Mouse (Mus musculus) neural tube, embryonic 13.5 days (tissue): ENCODE measurements around the gene Triobp. TPM values are rescaled to one million over a fixed set of nuclear protein-coding genes. Genes with fewer than 3 reads are reported as not detected.
A peak's percentile ranks its signal among the peaks of the same experiment; 100 is the strongest.

ENCODE experiments used
- ATAC-seq: fragments of 200-750 bp; cut with Nextera tagmentation; 2 replicates; pipeline ENCODE4 v1.8.0; 2017; ENCODE audit warnings: low read depth, mild to moderate bottlenecking, moderate TSS enrichment, moderate library complexity
- H3K27ac ChIP-seq: fragments of 300-500 bp; sonication (generic); replicated peaks from 2 replicates; pipeline ENCODE4 v1.5.1; 2015; ENCODE audit warnings: moderate library complexity, mild to moderate bottlenecking, inconsistent platforms
- H3K27me3 ChIP-seq: fragments of 300-500 bp; sonication (generic); 2 replicates; pipeline ENCODE4 v1.6.1; 2015; ENCODE audit warnings: mild to moderate bottlenecking, inconsistent platforms
- H3K36me3 ChIP-seq: fragments of 300-500 bp; sonication (generic); 2 replicates; pipeline ENCODE4 v1.6.1; 2015; ENCODE audit warnings: mild to moderate bottlenecking, inconsistent platforms
- H3K4me1 ChIP-seq: fragments of 300-500 bp; sonication (generic); replicated peaks from 2 replicates; pipeline ENCODE4 v1.6.1; 2015; ENCODE audit warnings: inconsistent platforms
- H3K4me2 ChIP-seq: fragments of 300-500 bp; sonication (generic); 2 replicates; pipeline ENCODE4 v1.6.1; 2015; ENCODE audit warnings: inconsistent platforms, mild to moderate bottlenecking, moderate library complexity
- H3K4me3 ChIP-seq: fragments of 300-500 bp; sonication (generic); 2 replicates; pipeline ENCODE4 v1.5.1; 2015; ENCODE audit warnings: mild to moderate bottlenecking, inconsistent platforms
- H3K9ac ChIP-seq: fragments of 300-500 bp; sonication (generic); 2 replicates; pipeline ENCODE4 v1.6.1; 2015; ENCODE audit warnings: moderate library complexity, mild to moderate bottlenecking, inconsistent platforms
- H3K9me3 ChIP-seq: fragments of 300-500 bp; sonication (generic); 2 replicates; pipeline ENCODE4 v1.6.1; 2016; ENCODE audit warnings: inconsistent platforms
- WGBS: fragments of 180-500 bp; shearing (Covaris S2); methylation state at CpG from one replicate; pipeline ENCODE4 v1.1.7; 2015; 5-methylcytosine and 5-hydroxymethylcytosine counted together
- polyA plus RNA-seq: library from polyadenylated mRNA; unstranded; fragments of >200 nt; fragmentation: Nextera tagmentation; extraction: Ambion mirVana; gene quantifications from 2 replicates; pipeline ENCODE4 v1.2.1, GENCODE M21; 2015

Gene Triobp
- polyA plus RNA-seq, 1 experiment from 2014 or later = 33.4 TPM

DNA sequence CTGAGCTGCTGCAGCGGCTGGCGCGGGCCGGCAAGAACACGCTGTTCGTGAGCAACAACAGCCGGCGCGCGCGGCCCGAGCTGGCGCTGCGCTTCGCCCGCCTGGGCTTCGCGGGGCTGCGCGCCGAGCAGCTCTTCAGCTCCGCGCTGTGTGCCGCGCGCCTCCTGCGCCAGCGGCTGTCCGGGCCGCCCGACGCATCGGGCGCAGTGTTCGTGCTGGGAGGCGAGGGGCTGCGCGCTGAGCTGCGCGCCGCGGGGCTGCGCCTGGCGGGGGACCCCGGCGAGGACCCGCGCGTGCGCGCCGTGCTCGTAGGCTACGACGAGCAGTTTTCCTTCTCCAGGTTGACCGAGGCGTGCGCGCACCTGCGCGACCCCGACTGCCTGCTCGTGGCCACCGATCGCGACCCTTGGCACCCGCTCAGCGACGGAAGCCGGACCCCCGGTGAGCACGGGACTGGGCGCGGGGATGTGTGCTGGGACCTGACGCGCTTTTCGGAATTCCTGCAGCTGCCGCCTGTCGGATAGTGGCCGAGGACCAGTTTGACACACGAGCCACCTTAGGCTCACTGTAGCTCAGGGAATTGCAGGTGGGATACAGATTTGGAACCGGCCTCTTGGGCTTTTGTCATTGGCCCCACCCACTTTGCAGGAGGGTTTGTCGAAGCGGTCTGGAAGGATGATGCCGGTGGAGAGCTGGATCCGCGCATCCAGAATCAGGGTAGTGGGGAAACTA, 33.3 kb upstream of the Triobp start:
- peak overlapping the region; percentile 96 for H3K27ac ChIP-seq

DNA sequence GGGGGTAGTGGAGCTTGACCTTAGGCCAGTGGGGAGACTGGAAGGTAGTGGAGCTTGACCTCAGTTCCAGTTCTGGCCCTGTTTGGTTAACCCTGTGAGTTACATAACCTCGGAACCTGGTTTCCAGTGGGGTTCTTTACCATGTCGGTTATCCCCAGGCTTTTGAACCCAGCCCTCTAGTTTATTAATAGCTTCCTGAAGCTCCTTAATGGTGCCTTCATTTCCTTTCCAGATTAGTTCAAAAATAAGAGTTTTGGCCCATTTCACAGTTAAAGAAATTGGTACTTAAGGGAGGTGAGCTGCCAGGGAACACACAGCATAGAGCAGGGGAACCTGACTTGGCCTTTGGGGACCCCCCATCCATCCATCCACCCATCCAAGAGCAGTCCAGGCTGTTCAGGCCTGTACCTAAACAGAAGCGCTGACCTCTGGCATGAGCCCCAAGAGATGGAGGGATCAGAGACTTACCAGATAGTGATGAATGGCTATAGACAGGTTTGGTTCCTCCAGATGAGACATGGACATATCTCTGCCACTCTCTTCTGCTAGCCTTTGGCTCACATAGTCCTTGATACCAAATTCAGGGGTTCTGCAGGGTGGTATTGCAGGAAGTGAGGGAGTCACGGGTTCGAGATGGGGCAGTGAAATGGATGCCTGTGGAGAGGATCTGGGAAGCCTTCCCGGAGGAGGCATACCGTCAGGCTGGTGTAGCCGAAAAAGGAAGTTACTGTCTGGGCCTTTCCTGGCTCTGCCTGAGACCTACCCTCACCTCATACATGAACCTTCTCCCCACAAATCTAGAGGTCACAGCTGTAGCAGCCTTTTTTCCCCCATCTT, 32.5 kb upstream of the Triobp start:
- ATAC-seq = no peak
- 43% methylated on average over 8 of the region's 8 CpGs for WGBS

More for the DNA sequence above, 33.3 kb upstream of the Triobp start:
- ATAC-seq = peak; percentile 76
- Histone ChIP-seq H3K4me2 (peak overlapping the region; percentile 77), H3K9me3 (no peaks in the 10 kb centered on the region), H3K9ac (peak overlapping the region; percentile 89), H3K36me3 (peaks cover 10% of the 10 kb centered on the region), H3K4me1 (peaks cover 41% of the 10 kb centered on the region), H3K27me3 (no peaks in the 10 kb centered on the region), H3K4me3 (peak overlapping the region; percentile 72)
- WGBS = under 1% methylated on average over 87 of the region's 87 CpGs

DNA sequence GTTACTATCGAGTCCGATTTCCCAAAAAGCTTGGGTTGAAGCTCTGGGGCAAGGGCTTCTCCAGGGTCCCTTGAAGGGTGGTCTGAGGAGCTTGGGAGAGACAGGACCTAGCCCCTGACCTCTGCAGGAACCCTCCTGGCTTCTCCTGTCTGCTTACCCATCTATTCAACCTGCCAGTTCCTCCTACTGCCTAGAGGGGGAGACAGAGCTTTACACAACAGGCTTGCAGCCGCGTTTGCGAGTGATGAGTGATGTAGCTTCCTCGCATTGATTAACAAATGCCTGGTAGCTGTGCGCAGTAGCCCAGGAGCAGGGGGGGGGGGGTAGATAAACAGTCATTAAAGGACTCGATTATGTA, 31.9 kb upstream of the Triobp start:
- WGBS = 5% methylated on average over 8 of the region's 8 CpGs
- ATAC-seq = peak; percentile 10; the same call in 1 of the 2 replicates

More for the DNA sequence above, 32.5 kb upstream of the Triobp start:
- Histone ChIP-seq H3K36me3 (peaks cover 17% of the 10 kb centered on the region), H3K27ac (peak overlapping the region; percentile 96), H3K9me3 (no peaks in the 10 kb centered on the region), H3K4me1 (peaks cover 41% of the 10 kb centered on the region), H3K27me3 (no peaks in the 10 kb centered on the region), H3K4me2 (peak overlapping the region; percentile 77), H3K4me3 (peak overlapping the region; percentile 72), H3K9ac (peak overlapping the region; percentile 89)

DNA sequence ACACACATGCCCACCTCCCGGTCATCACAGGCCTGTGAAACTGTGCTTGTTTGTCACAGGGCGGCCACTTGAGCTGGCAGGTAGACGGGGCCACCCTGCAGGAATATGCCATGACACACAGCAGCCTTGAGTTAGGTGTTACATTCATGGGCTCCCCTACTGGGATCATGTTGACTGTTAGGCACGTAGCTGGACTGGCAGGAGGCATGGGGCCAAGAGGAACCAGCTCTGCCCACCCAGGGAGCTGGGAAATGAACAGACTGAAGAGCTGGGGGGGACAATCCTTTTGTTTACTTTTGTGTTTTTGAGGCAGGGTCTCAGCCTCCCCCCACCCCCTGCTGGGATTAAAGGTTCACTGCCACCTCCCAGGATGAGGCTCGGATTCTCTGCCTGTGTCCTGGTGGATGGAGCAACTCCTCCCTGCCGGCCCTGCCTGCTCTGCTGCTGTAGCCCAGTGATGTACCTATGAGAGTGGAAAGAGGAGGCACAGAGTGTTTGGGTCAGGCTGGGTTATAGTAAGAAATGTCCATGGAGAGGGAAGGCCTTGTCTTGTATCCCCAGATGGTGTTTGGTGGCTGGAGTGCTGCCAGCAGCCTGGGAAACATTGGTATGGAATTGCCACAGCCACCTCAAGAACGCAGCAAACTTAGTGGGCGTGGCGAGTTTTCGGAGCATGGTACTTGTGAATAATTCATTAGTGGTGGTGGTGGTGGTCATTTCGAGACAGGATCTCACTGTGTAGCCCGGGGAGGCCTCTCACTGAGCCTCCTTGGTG, 31.3 kb upstream of the Triobp start:
- peak; percentile 1; the same call in 1 of the 2 replicates for ATAC-seq

More for the DNA sequence above, 31.9 kb upstream of the Triobp start:
- Histone ChIP-seq H3K27ac (peak overlapping the region; percentile 81), H3K36me3 (peaks cover 17% of the 10 kb centered on the region), H3K4me2 (peak overlapping the region; percentile 77), H3K9ac (peak overlapping the region; percentile 89), H3K27me3 (no peaks in the 10 kb centered on the region), H3K4me1 (peaks cover 41% of the 10 kb centered on the region), H3K9me3 (no peaks in the 10 kb centered on the region), H3K4me3 (peak overlapping the region; percentile 72)

DNA sequence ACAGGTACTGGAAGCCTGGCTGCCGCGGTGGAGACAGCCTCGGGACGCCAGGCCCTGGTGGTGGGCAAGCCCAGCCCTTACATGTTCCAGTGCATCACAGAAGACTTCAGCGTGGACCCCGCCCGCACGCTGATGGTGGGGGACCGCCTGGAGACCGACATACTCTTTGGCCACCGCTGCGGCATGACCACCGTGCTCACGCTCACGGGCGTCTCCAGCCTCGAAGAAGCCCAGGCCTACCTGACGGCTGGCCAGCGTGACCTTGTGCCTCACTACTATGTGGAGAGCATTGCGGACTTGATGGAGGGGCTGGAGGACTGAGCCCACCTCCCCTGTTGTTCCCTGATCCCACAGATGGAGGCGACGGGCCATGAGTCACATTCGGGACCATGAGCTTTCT, 29.4 kb upstream of the Triobp start:
- 92% methylated on average over 23 of the region's 23 CpGs for WGBS
- H3K4me2 ChIP-seq = no peak overlapping the region
- H3K27ac ChIP-seq = no peak overlapping the region
- no peaks in the 10 kb centered on the region for H3K9me3 ChIP-seq
- peaks cover 17% of the 10 kb centered on the region for H3K36me3 ChIP-seq
- no peak overlapping the region for H3K9ac ChIP-seq
- no peak for ATAC-seq
- no peaks in the 10 kb centered on the region for H3K27me3 ChIP-seq
- H3K4me3 ChIP-seq = no peak overlapping the region
- H3K4me1 ChIP-seq = peaks cover 39% of the 10 kb centered on the region

More for the DNA sequence above, 31.3 kb upstream of the Triobp start:
- H3K9ac ChIP-seq = peak overlapping the region; percentile 89
- H3K27me3 ChIP-seq = no peaks in the 10 kb centered on the region
- peaks cover 41% of the 10 kb centered on the region for H3K4me1 ChIP-seq
- WGBS = 34% methylated on average over 12 of the region's 12 CpGs
- no peaks in the 10 kb centered on the region for H3K9me3 ChIP-seq
- H3K4me2 ChIP-seq = peak overlapping the region; percentile 77
- peaks cover 17% of the 10 kb centered on the region for H3K36me3 ChIP-seq
- peak overlapping the region; percentile 81 for H3K27ac ChIP-seq
- H3K4me3 ChIP-seq = peak overlapping the region; percentile 72

DNA sequence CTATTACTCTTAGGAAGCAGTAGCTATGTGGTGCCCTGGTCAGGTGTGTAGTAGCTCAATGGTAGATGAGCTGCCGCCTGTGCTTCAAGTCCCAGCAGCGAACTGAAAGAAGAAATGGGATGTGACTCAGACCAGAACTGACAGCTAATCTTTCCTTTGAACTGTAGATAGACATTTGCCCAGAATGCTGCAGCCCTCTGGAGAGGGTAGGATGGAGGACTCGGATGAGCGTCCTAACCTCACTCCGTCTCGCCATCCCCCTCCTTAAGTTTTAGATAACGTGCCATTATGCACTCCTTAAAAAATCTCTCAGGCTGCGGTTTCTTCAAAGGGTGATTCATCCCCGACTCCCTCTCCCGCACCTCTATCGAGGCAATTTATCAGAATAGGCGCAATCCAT, 27.6 kb upstream of the Triobp start:
- H3K36me3 ChIP-seq = peaks cover 17% of the 10 kb centered on the region
- H3K9ac ChIP-seq = no peak overlapping the region
- ATAC-seq = no peak
- H3K27ac ChIP-seq = no peak overlapping the region
- H3K4me1 ChIP-seq = peaks cover 32% of the 10 kb centered on the region
- WGBS = 83% methylated on average over 12 of the region's 12 CpGs
- no peaks in the 10 kb centered on the region for H3K9me3 ChIP-seq
- H3K4me3 ChIP-seq = no peak overlapping the region
- H3K4me2 ChIP-seq = no peak overlapping the region
- no peaks in the 10 kb centered on the region for H3K27me3 ChIP-seq

DNA sequence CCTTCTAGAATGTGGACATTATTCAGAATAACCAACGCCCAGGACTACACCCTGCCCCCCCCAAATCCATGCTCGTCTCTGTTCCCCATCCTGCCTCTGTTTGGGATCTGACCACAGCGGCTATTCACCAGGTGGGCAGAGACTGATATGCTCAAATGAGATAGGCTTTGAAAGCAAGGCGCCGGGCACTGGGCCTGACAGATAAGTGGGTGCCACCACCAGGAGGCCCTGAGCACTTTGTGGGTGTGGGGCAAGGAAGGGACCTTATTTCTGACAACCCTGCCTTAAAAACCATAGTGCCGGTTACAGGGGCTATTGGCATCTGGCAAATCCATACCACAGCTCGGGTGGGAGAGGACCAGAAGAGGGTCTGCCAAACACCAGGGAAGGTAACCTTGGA, 24.8 kb upstream of the Triobp start:
- H3K9me3 ChIP-seq = no peaks in the 10 kb centered on the region
- H3K4me3 ChIP-seq = no peak overlapping the region
- no peak overlapping the region for H3K27ac ChIP-seq
- peaks cover 33% of the 10 kb centered on the region for H3K4me1 ChIP-seq
- H3K27me3 ChIP-seq = peaks cover 10% of the 10 kb centered on the region
- no peak for ATAC-seq
- H3K4me2 ChIP-seq = no peak overlapping the region
- H3K9ac ChIP-seq = no peak overlapping the region
- H3K36me3 ChIP-seq = peaks cover 17% of the 10 kb centered on the region
- 88% methylated on average over 7 of the region's 7 CpGs for WGBS

DNA sequence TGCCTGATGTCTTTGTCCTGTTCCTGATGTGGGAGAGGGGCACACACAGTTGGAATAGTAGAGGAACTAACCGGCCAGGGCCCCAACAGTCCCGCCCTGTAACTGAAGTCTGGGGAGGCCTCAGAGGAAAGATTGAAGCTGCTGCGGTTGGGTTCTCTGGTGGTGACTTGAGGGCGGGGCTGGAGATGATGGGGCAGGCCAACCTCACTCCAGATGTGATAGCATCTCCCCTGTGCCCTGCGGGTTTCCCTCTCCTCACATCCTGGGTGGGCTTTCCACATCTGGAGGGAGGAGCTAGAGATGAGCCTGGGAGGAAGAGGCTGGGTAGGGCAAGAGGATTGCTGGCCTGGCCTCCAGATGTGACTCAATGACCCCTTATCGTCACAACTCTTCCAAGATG, 23.9 kb upstream of the Triobp start:
- no peak overlapping the region for H3K27ac ChIP-seq
- H3K4me2 ChIP-seq = no peak overlapping the region
- peaks cover 11% of the 10 kb centered on the region for H3K27me3 ChIP-seq
- WGBS = 76% methylated on average over 6 of the region's 6 CpGs
- H3K9me3 ChIP-seq = no peaks in the 10 kb centered on the region
- no peak overlapping the region for H3K4me3 ChIP-seq
- H3K9ac ChIP-seq = no peak overlapping the region
- peaks cover 12% of the 10 kb centered on the region for H3K36me3 ChIP-seq
- peaks cover 37% of the 10 kb centered on the region for H3K4me1 ChIP-seq
- ATAC-seq = no peak

DNA sequence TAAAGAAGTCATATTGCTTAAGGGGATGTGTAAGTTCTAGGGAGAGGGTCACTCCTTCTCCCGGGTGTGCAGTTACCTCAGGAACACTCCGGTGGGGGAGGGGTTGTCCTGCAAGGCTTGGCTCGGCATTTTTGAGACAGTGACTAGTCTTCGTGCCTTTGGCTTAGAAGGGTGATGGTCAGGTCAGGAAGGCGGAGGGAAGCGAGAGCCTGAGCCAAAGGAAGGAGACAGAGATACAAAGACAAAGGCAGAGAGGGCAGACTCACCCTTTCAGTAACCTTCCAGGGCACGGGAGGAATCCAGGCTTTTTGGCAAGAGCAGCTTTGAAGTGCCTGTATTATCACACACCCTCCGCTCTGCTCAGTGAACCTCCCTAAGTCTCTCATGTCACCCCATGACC, 22.4 kb upstream of the Triobp start:
- H3K9me3 ChIP-seq = no peaks in the 10 kb centered on the region
- ATAC-seq = no peak
- H3K4me2 ChIP-seq = no peak overlapping the region
- WGBS = 38% methylated on average over 8 of the region's 8 CpGs
- no peak overlapping the region for H3K4me3 ChIP-seq
- H3K4me1 ChIP-seq = peaks cover 38% of the 10 kb centered on the region
- H3K36me3 ChIP-seq = no peaks in the 10 kb centered on the region
- H3K27ac ChIP-seq = 0 out of 2 replicates have a peak overlapping the region, but pooled peaks have one; percentile 74
- no peak overlapping the region for H3K9ac ChIP-seq
- H3K27me3 ChIP-seq = peaks cover 11% of the 10 kb centered on the region

DNA sequence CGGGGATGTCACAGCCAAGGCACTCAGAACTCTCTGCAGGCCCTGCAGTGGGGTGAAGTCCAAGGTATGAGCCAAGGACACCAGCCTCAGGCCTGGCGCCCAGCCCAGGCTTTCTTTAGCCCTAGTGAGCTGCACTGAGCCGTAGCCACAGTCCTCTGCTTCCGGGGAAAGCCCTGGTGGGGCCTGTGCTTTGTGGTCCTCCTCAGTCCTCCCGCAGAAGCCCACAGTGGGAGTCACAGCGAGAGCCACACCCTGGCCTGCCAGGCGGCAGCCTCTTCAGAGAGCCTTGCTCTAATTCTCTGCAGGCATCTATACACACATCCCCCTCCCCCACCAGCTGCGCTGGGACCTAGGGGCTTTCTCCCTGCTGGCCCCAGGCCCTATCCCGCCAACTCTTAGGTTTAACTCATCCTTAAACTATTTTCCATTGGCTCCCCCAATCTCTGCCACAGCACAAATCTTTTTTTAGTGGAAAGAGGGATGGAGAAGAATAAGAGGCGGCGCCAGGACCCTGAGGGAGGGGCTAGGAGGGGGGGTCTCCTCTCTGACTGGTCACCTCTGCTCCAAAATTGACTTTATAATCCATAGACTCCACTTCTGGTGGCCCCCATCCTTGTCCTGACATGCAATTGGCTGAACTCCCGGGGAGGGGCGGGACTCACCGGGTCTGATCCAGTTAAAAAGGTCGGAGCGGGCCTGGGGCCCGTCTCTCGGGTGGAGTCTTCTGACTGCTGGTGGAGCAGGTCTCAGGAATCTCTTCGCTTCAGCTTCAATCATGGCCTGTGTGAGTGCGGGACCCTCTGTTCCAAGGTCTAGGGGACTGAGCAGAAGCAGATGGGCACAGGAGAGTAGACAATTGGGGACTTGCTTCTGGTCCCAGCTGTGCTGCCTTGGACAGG, 21.3 kb upstream of the Triobp start, which contains the start of gene Lgals1:
TSS of gene Lgals1 (plus strand) at position 705 of the 899 bp plus-strand sequence.
- Histone ChIP-seq H3K4me3 (peak within 1 kb of the TSS; percentile 33), H3K9ac (peak within 1 kb of the TSS; percentile 64)

More for the DNA sequence above, 21.3 kb upstream of the Triobp start, which contains the start of gene Lgals1:
- WGBS = 8% methylated on average over 20 of the region's 20 CpGs
- Histone ChIP-seq H3K27me3 (peaks cover 11% of the 10 kb centered on the region), H3K27ac (peak within 1 kb of the TSS; percentile 74), H3K36me3 (no peaks in the 10 kb centered on the region), H3K4me1 (peaks cover 38% of the 10 kb centered on the region), H3K4me2 (peak within 1 kb of the TSS; percentile 59), H3K9me3 (no peaks in the 10 kb centered on the region)
- ATAC-seq = peak; percentile 64
